Mouse (Mus musculus) ovary, postnatal 14 days (tissue): ENCODE results near the gene Cnnm4.

Experiments
- DNase-seq: peaks from one replicate; pipeline ENCODE4 v3.0.0; 2022; ENCODE audit warnings: low spot score

The Cnnm4 gene

GRCm38 (mm10) chr1:36471181-36472105, at the start of gene Cnnm4:
Gene Cnnm4 (plus strand): TSS chr1:36471620.
- DNase-seq, result peak; percentile 62

GRCm38 (mm10) chr1:36429511-36429910, 41.9 kb upstream of the Cnnm4 start:
- no peak for DNase-seq

GRCm38 (mm10) chr1:36432999-36433398, 38.4 kb upstream of the Cnnm4 start:
- no peak for DNase-seq

DNA sequence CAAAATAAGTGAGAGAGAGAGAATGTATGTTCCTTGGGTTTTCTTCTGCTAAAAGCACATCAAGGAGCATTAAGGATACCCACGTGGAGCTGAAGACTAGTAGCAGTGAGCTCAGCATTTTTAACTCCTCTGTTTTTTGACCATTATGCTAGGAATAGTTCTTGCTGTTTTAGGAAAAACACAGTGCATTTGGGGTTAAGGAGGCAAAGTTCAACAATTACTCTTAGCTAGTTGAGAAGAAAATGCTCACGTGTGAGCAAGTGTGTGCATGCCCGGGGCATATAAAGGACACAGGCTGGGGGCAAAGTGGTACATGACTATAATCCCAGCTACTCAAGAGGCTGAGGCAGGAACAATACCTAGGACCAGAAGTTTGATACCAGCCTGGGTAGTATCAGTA, 37.8 kb upstream of the Cnnm4 start:
- no peak for DNase-seq

GRCm38 (mm10) chr1:36435071-36435470, 36.3 kb upstream of the Cnnm4 start:
- no peak for DNase-seq

GRCm38 (mm10) chr1:36436515-36436914, 34.9 kb upstream of the Cnnm4 start:
- no peak for DNase-seq

GRCm38 (mm10) chr1:36437223-36437622, 34.2 kb upstream of the Cnnm4 start:
- no peak for DNase-seq

DNA sequence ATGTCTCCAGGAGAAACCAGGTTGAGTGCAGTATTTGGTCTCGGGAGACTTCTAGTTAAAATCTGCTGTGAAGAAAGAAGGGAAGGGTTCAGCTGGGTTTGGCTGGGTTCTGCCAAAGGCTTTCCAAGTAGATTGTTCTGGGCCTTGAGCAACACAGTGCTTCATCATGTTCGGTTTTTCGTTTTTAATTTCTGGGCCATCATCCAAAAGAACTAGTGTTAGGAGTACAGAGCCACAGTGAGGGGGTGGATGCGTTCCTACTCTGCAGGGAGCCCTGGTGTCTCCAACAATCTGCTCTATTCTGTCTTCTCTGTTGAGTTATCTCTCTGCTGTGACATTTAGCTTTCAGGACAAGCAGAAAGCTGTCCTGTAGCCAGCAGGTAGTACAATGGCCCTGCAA, 30.3 kb upstream of the Cnnm4 start:
- DNase-seq, result peak; percentile 15

DNA sequence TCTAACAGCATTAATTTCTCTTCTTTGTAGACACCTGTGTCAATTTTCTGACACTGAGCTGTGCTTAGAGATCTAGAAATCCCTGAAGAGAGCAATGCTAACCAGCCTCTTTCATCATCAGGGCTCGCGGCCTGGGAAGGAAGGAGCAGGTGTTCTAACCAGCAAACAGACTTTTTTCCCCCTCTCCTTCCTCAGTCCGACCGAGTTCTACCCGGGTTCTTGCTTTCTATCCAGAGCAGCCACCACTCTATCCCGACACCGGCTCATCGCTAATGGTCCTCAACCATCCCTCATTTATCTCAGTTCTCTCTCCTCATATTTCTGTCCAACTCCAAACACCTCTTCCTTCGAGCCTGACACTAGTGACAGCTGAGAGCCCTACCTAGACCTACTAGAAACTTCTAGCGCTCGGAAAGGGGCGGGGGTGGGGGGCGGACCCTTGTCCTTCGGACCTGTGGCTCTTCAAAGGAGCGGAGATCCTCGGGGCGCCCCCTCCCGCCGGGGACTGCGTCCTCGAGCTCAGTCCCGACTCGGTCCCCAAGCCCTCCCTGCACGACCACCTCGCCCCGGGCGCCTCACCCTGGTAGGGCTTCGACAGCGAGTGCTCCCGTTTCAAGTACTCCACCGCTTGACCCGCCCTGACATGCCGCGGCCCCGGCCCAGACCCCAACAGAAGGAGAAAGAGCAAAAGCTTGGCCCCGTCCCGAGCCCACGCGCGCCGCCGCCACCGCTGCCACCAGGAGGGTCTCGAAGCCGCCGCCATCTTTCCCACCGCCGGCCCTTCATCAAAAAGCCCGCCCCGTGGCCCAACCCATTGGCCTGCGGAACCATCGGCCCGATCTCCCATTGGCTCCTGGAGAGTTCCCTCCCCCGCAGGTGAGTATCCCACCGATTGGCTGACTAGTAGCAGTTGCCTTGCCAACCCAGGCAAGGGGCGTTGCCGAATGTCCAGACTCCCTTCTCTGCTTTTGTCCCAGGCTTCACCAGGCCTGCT, 26.7 kb upstream of the Cnnm4 start, which contains the start of gene Lman2l:
Gene Lman2l (minus strand): TSS at position 801 of the 994 bp plus-strand sequence.
- peak; percentile 91 for DNase-seq

DNA sequence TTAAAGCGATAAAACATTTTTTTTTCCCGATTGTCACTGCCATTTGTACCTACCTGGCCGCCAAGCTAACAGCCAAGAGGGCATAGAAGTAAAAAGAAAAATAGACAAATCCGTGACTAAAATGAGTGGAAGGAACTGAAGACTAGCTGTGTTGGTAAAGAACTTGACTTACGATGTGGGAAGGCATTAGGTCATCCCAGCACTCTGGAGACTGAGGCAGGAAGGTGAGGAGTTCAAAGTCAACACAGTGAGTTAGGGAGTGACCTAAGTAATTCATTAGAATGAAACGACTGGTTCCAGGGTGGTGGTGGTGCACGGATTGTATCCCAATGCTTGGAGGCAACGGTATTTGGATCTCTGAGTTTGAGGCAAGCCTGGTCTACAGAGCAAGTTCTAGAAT, 25.9 kb upstream of the Cnnm4 start:
- DNase-seq, result no peak

DNA sequence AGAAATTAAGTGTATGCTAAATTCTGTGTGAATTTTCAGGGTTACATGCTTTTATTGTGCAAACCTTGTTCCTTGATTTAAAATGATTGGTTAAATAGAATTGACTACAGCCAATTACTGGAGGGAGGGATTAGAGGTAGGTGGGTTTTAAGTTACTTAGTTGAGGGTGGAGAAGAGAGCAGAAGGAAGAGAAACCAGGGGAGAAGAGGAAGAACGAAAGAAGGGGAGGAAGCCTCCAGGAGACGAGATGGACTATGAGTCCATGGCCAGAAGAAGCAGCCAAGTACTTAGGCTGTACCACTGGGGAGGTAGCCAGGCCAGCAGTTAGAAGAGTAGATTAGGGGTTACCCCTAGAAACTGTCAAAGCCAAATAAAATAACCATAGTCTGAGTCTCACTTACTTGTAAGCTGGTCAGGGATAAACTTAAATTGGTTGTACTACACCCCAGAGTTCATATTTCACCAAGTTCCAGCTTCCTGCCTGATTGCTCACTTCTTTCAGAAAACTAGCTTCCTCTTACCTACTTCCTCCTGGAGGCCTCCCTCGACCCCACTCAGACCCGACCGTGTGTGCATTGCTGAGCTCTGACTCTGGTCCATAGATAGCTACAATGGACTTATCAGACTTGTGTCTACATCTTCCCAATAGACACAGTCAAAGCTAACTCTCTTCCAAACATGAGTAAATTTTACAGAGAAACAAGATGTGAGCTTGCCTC, 25.2 kb upstream of the Cnnm4 start:
- no peak for DNase-seq

GRCm38 (mm10) chr1:36446841-36447240, 24.6 kb upstream of the Cnnm4 start:
- no peak for DNase-seq

DNA sequence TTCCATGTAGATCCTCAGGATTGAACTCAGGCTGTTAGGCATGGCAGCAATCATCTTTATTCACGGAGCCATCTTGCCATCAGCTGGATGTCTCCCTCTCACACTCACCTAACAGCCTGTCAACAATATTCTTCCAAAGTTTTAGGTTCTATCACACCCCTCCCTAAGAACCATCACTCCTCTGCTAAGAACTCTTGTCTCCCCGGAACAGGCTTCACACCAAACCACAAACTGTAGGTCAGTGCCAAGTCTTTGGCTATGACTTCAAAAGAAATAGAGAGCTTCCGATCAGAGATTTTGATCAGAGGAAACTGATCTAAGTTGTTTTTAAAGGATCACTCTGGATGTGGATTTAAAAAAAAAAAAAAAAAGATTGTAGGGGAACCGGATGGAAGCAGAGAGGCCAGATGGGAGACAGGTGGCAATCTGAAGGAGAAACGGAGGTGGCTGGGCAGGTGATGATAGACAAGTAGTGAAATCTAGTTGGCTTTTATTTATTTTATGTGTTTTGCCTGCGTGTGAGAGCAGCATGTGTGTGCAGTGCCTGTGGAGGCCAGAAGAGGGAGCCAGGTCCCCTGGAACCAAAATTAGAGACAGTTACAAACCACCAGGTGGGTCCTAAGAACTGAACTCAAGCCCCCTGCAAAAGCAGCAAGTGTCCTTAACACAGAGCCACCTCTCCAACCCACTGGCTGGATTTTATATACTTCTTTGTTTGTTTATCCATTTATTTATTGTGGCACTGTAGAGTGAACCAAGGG, 17.2 kb upstream of the Cnnm4 start:
- no peak for DNase-seq

- DNase-seq, result no peak
Measured at GRCm38 (mm10) chr1:36457388-36458014, 13.9 kb upstream of the Cnnm4 start.

GRCm38 (mm10) chr1:36458169-36458568, 13.3 kb upstream of the Cnnm4 start:
- DNase-seq, result no peak

- DNase-seq, result no peak
Measured at GRCm38 (mm10) chr1:36461829-36462228, 9.6 kb upstream of the Cnnm4 start.

DNA sequence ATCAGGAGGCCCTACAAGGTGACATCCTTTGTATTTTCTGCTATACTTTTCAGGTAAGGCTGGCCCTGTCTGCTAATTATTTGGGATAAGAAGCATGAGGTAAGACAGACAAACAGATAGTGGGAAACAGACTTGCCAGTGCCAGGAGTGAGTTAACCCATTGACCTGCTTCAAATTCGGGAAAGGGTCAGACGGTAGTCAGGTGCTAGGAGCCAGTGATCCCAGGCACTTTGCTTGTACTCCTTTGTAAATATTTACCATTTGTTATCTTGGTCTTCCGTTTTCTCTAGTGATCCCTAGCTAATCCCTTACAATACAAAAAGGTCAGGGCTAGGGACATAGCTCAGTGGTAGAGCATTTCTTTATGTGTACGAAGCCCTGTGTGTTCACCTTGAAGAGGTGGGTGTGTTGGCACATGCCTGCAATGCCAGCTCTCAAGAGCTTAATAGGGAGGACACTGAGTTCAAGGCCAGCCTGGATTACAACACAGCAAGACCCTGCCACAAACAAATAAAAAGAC, 5.7 kb upstream of the Cnnm4 start:
- DNase-seq, result no peak

DNA sequence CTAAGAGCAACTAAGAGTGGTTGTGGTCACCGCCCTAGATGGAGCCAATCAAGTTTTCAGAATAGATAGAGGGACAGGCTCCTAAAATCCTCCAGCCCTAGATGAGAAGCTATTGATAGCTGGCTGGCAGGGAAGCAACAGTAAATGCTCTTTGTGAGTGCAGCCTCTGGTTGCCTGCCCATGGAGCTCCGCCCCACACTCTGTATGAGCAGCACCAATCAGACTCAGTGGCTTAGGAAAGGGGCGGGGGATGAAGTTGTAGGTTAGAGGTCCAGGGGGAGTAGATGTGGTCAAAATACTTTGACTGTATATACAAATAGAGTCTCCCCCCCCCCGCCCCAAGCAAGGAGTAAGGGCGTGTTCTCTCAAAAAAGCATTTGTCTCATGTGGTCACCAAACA, 4.0 kb upstream of the Cnnm4 start:
- no peak for DNase-seq

DNA sequence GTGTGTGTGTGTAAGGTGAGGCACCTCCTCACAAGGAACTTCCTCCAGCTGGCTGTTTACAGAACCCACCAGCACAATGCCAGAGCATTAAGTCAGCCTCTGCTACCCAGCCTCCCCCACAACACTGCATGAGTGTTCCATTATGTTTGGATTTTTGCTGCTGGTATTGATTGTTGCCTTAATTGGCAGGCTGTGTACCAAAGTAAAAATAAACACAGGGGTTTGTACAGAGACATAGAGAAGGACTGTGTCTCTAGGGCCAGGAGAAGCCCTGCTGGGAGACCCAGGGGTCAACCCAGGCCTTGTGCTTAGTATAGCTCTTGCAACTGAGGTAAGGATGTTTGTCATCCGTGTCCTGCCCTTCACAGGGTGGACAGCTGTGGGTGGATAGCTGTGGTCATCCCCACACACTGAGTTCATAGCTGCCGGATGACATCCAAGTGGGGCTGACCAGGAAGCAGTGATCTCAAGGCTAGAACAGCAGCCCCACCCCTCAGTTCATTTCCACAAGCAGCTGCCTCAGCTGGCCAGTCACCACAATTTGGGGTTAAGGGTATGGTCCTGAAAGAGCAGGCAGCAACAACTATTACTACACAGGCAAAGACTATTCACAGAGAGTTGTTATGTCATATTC, 1.5 kb upstream of the Cnnm4 start:
- DNase-seq, result no peak

GRCm38 (mm10) chr1:36472106-36472440, 653 bp downstream of the Cnnm4 start:
- DNase-seq, result no peak
